Mouse (Mus musculus) lung, postnatal 10 days (tissue): Measurements from ENCODE around the gene Gm3383.
"Not testable (repeated sequence)": the region's sequence is repeated elsewhere in the genome, so short reads cannot be mapped to it uniquely, and the experiment has no call there.

Experiments
- DNase-seq: peaks from one replicate; pipeline ENCODE4 v3.0.0; 2021

Gm3383 gene

GRCm38 (mm10) chr14:5807882-5808281, at the start of gene Gm3383:
Gene Gm3383, minus strand, starts transcription at chr14:5807982.
- DNase-seq: not testable (repeated sequence)

- not testable (repeated sequence) for DNase-seq
These were observed 48.1 kb upstream of the Gm3383 start for GRCm38 (mm10) chr14:5855911-5856310.

GRCm38 (mm10) chr14:5830229-5830628, 22.4 kb upstream of the Gm3383 start, which contains the start of gene Gm3424:
Gene Gm3424, minus strand, starts transcription at chr14:5830329.
- DNase-seq: not testable (repeated sequence)

GRCm38 (mm10) chr14:5812699-5813356, 5.0 kb upstream of the Gm3383 start:
- not testable (repeated sequence) for DNase-seq

GRCm38 (mm10) chr14:5741477-5741876, 66.3 kb downstream of the Gm3383 start, which contains the start of gene Gm3373:
Gene Gm3373, minus strand, starts transcription at chr14:5741577.
- DNase-seq: not testable (repeated sequence)

GRCm38 (mm10) chr14:5687357-5687756, 120.4 kb downstream of the Gm3383 start, which contains the start of gene Gm9603:
Gene Gm9603, minus strand, starts transcription at chr14:5687457.
- DNase-seq: not testable (repeated sequence)

- DNase-seq: not testable (repeated sequence)
These were observed 174.9 kb downstream of the Gm3383 start, which contains the start of gene Gm8265 for GRCm38 (mm10) chr14:5632928-5633327. Gene Gm8265, minus strand, starts transcription at chr14:5633028.
